Mouse (Mus musculus) left cerebral cortex, adult 2 months (tissue): ENCODE measurements around the gene Zbtb40. TPM values are rescaled to one million over a fixed set of nuclear protein-coding genes. Genes with fewer than 3 reads are reported as not detected.
A peak's percentile ranks its signal among the peaks of the same experiment; 100 is the strongest.

ENCODE experiments used
- DNase-seq, 2 experiments: peaks; one replicate each; pipeline ENCODE4 v3.0.0; 2021 to 2022; ENCODE audit warnings: low spot score in 2 of 2, mixed read lengths in 1 of 2; ENCODE audit errors: extremely low spot score in 1 of 2
- H3K27ac ChIP-seq: fragments of 200-600 bp; 2 replicates; pipeline ENCODE4 v1.8.1; 2022
- H3K4me3 ChIP-seq: fragments of 200-600 bp; 2 replicates; pipeline ENCODE4 v1.8.1; 2022
- CTCF ChIP-seq: fragments of 200-600 bp; IDR thresholded peaks from 2 replicates; pipeline ENCODE4 v1.8.1; 2022; ENCODE audit warnings: antibody characterized with exemption, mild to moderate bottlenecking, moderate library complexity
- intact Hi-C: fragments of 180-260 bp; cut with DNase I; formaldehyde crosslinking; loops from one replicate; pipeline ENCODE4 v1.15.1; 2025
- total RNA-seq, 2 experiments: library from RNA; stranded (reverse); gene quantifications; 2 replicates each; pipeline ENCODE4 v1.2.3; 2021

Gene Zbtb40
- total RNA-seq, 2 experiments from 2014 or later = 13.7 to 15.7 TPM

GRCm38 (mm10) chr4:136966493-136967390, 81.9 kb downstream of the Zbtb40 start:
- TF ChIP-seq CTCF = no peak
- Histone ChIP-seq H3K4me3 (no peak overlapping the region), H3K27ac (no peak overlapping the region)
- DNase-seq = no peak
- intact Hi-C loops = no loop called here

- TF ChIP-seq CTCF = no peak
- Histone ChIP-seq H3K27ac (no peak overlapping the region), H3K4me3 (no peak overlapping the region)
- intact Hi-C loops = no loop called here
- DNase-seq = no peak
Measured at GRCm38 (mm10) chr4:136964990-136965421, 83.6 kb downstream of the Zbtb40 start.

GRCm38 (mm10) chr4:136962447-136962846, 86.2 kb downstream of the Zbtb40 start:
- no peak overlapping the region for H3K27ac ChIP-seq
- intact Hi-C loops = no loop called here
- no peak for DNase-seq
- H3K4me3 ChIP-seq = no peak overlapping the region
- no peak for TF ChIP-seq CTCF

GRCm38 (mm10) chr4:136961642-136962285, 86.8 kb downstream of the Zbtb40 start:
- H3K27ac ChIP-seq = no peak overlapping the region
- no peak for TF ChIP-seq CTCF
- DNase-seq = no peak
- intact Hi-C loops = no loop called here
- H3K4me3 ChIP-seq = no peak overlapping the region

GRCm38 (mm10) chr4:136960581-136960980, 88.0 kb downstream of the Zbtb40 start:
- H3K4me3 ChIP-seq = no peak overlapping the region
- DNase-seq = no peak
- intact Hi-C loops = no loop called here
- TF ChIP-seq CTCF = no peak
- no peak overlapping the region for H3K27ac ChIP-seq

- TF ChIP-seq CTCF = no peak
- no peak overlapping the region for H3K27ac ChIP-seq
- no peak overlapping the region for H3K4me3 ChIP-seq
- intact Hi-C loops = no loop called here
- DNase-seq = no peak
Measured at GRCm38 (mm10) chr4:136960068-136960467, 88.5 kb downstream of the Zbtb40 start.

- intact Hi-C loops = no loop called here
- TF ChIP-seq CTCF = no peak
- peak; percentile 18 to 30 for DNase-seq
- Histone ChIP-seq H3K27ac (no peak within 1 kb of the TSS), H3K4me3 (peak within 1 kb of the TSS; percentile 46)
Measured at GRCm38 (mm10) chr4:136956751-136957446, 91.7 kb downstream of the Zbtb40 start, which contains the start of gene Epha8. Gene Epha8 (minus strand): TSS chr4:136956816.

GRCm38 (mm10) chr4:136954562-136954961, 94.0 kb downstream of the Zbtb40 start:
- H3K27ac ChIP-seq = no peak overlapping the region
- H3K4me3 ChIP-seq = no peak overlapping the region
- intact Hi-C loops = no loop called here
- TF ChIP-seq CTCF = no peak
- DNase-seq = no peak

- no peak overlapping the region for H3K27ac ChIP-seq
- peak in 1 of 2 experiments; percentile 28 for DNase-seq
- H3K4me3 ChIP-seq = no peak overlapping the region
- intact Hi-C loops = no loop called here
- TF ChIP-seq CTCF = no peak
Measured at GRCm38 (mm10) chr4:136949266-136949989, 99.2 kb downstream of the Zbtb40 start.

GRCm38 (mm10) chr4:136945397-136945796, 103.2 kb downstream of the Zbtb40 start:
- no peak overlapping the region for H3K4me3 ChIP-seq
- H3K27ac ChIP-seq = no peak overlapping the region
- intact Hi-C loops = no loop called here
- DNase-seq = no peak
- no peak for TF ChIP-seq CTCF

- DNase-seq = no peak
- Histone ChIP-seq H3K4me3 (no peak overlapping the region), H3K27ac (no peak overlapping the region)
- TF ChIP-seq CTCF = no peak
- intact Hi-C loops = no loop called here
Measured at GRCm38 (mm10) chr4:136944558-136945350, 103.8 kb downstream of the Zbtb40 start.
